Mouse (Mus musculus): Measurements from ENCODE around the gene Crebbp.

Crebbp gene

GRCm38 (mm10) chr16:4034476-4034875 is 179.3 kb downstream of the Crebbp start:
- TF ChIP-seq GATA4 (IDR thresholded peaks at IDR 0.05; ENCODE audit: insufficient replicate concordance, low read length): no peak

- no peak for TF ChIP-seq GATA4 (IDR thresholded peaks at IDR 0.05; ENCODE audit: insufficient replicate concordance, low read length)
Observed at GRCm38 (mm10) chr16:4033971-4034370, 179.8 kb downstream of the Crebbp start.

GRCm38 (mm10) chr16:4032341-4032748 is 181.5 kb downstream of the Crebbp start:
- TF ChIP-seq GATA4 (IDR thresholded peaks at IDR 0.05; ENCODE audit: insufficient replicate concordance, low read length): peak; percentile 93

- TF ChIP-seq GATA4 (IDR thresholded peaks at IDR 0.05; ENCODE audit: insufficient replicate concordance, low read length): no peak
Observed at GRCm38 (mm10) chr16:4031441-4032274, 182.1 kb downstream of the Crebbp start.
